Mouse (Mus musculus) kidney, embryonic 16.5 days (tissue): ENCODE results near the gene Jmjd1c. TPM values are rescaled to one million over a fixed set of nuclear protein-coding genes. Genes with fewer than 3 reads are reported as not detected.

Source experiments
- ATAC-seq: fragments of 200-750 bp; cut with Nextera tagmentation; 2 replicates; pipeline ENCODE4 v1.8.0; 2017; ENCODE audit warnings: moderate TSS enrichment; ENCODE audit not compliant: low FRiP score, low TSS enrichment
- H3K27ac ChIP-seq: fragments of 300-500 bp; sonication (generic); 2 replicates; pipeline ENCODE4 v1.5.1; 2014; ENCODE audit warnings: low read length
- H3K27me3 ChIP-seq: fragments of 300-500 bp; sonication (generic); 2 replicates; pipeline ENCODE4 v1.6.1; 2014; ENCODE audit warnings: low read length, control low read depth, mixed read lengths; ENCODE audit not compliant: insufficient read depth
- H3K36me3 ChIP-seq: fragments of 300-500 bp; sonication (generic); 2 replicates; pipeline ENCODE4 v1.6.1; 2014; ENCODE audit warnings: low read length, control low read depth, mixed read lengths; ENCODE audit not compliant: insufficient read depth
- H3K4me1 ChIP-seq: fragments of 300-500 bp; sonication (generic); 2 replicates; pipeline ENCODE4 v1.6.1; 2014; ENCODE audit warnings: low read length, control low read depth, mixed read lengths; ENCODE audit not compliant: insufficient read depth
- H3K4me2 ChIP-seq: fragments of 300-500 bp; sonication (generic); replicated peaks from 2 replicates; pipeline ENCODE4 v1.6.1; 2014; ENCODE audit warnings: low read depth, low read length
- H3K4me3 ChIP-seq: fragments of 300-500 bp; sonication (generic); 2 replicates; pipeline ENCODE4 v1.5.1; 2014; ENCODE audit warnings: mild to moderate bottlenecking, low read length
- H3K9ac ChIP-seq: fragments of 300-500 bp; sonication (generic); replicated peaks from 2 replicates; pipeline ENCODE4 v1.6.1; 2014; ENCODE audit warnings: low read length
- H3K9me3 ChIP-seq: fragments of 300-500 bp; sonication (generic); 2 replicates; pipeline ENCODE4 v1.6.1; 2016; ENCODE audit warnings: low read length, control low read depth
- WGBS: fragments of 180-500 bp; shearing (Covaris S2); extraction: QIAGEN DNeasy Blood & Tissue Kit; methylation state at CpG from one replicate; pipeline ENCODE4 v1.1.7; 2014; 5-methylcytosine and 5-hydroxymethylcytosine counted together
- polyA plus RNA-seq: library from polyadenylated mRNA; unstranded; fragments of >200 nt; fragmentation: Nextera tagmentation; extraction: Ambion mirVana; gene quantifications from 2 replicates; pipeline ENCODE4 v1.2.1, GENCODE M21; 2015

The Jmjd1c gene
- polyA plus RNA-seq, 1 experiment from 2014 or later, result 30.5 TPM

DNA sequence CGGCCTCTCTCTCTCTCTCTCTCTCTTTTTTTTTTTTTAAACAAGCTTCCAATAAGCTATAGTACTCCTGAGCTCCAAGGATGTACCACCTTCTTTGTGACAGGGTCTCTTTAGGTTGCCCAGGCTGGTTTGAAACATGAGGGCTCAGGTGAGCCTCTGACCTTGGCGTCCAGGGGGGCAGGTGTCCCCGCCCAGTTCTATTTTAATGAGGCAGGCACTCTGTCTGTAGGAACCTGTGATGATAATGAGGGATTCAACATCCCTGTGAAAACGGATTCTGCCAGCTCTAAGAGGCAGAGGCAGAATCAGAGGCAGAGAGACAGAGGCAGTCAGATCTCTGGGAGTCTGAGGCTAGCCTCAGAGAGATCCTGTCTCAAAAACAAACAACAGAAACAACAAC, 13.4 kb upstream of the Jmjd1c start:
- Histone ChIP-seq H3K9me3 (no peaks in the 10 kb centered on the region), H3K4me1 (peaks cover 18% of the 10 kb centered on the region), H3K4me2 (no peak overlapping the region), H3K36me3 (no peaks in the 10 kb centered on the region), H3K4me3 (no peak overlapping the region), H3K27ac (no peak overlapping the region), H3K27me3 (no peaks in the 10 kb centered on the region), H3K9ac (no peak overlapping the region)
- WGBS, result 73% methylated on average over 3 of the region's 4 CpGs
- ATAC-seq, result no peak

- no peak overlapping the region for H3K9ac ChIP-seq
- no peak overlapping the region for H3K4me3 ChIP-seq
- H3K27me3 ChIP-seq, result no peaks in the 10 kb centered on the region
- no peaks in the 10 kb centered on the region; the same call in 1 of the 2 replicates for H3K36me3 ChIP-seq
- H3K4me2 ChIP-seq, result no peak overlapping the region
- no peaks in the 10 kb centered on the region for H3K9me3 ChIP-seq
- no peak for ATAC-seq
- H3K27ac ChIP-seq, result no peak overlapping the region
- 79% methylated on average over 10 of the region's 10 CpGs for WGBS
- peaks cover 18% of the 10 kb centered on the region for H3K4me1 ChIP-seq
These were observed 12.3 kb upstream of the Jmjd1c start for GRCm38 (mm10) chr10:67083446-67084166.

GRCm38 (mm10) chr10:67085124-67085523, 10.8 kb upstream of the Jmjd1c start:
- no peak overlapping the region for H3K27ac ChIP-seq
- peaks cover 12% of the 10 kb centered on the region for H3K4me1 ChIP-seq
- no peak overlapping the region for H3K9ac ChIP-seq
- no peak for ATAC-seq
- H3K36me3 ChIP-seq, result no peaks in the 10 kb centered on the region; the same call in 1 of the 2 replicates
- no peak overlapping the region for H3K4me2 ChIP-seq
- no peak overlapping the region for H3K4me3 ChIP-seq
- WGBS, result 89% methylated on average over 10 of the region's 10 CpGs
- H3K9me3 ChIP-seq, result no peaks in the 10 kb centered on the region
- no peaks in the 10 kb centered on the region for H3K27me3 ChIP-seq

GRCm38 (mm10) chr10:67085916-67086315, 10.0 kb upstream of the Jmjd1c start:
- ATAC-seq, result no peak
- Histone ChIP-seq H3K9me3 (no peaks in the 10 kb centered on the region), H3K9ac (no peak overlapping the region)

DNA sequence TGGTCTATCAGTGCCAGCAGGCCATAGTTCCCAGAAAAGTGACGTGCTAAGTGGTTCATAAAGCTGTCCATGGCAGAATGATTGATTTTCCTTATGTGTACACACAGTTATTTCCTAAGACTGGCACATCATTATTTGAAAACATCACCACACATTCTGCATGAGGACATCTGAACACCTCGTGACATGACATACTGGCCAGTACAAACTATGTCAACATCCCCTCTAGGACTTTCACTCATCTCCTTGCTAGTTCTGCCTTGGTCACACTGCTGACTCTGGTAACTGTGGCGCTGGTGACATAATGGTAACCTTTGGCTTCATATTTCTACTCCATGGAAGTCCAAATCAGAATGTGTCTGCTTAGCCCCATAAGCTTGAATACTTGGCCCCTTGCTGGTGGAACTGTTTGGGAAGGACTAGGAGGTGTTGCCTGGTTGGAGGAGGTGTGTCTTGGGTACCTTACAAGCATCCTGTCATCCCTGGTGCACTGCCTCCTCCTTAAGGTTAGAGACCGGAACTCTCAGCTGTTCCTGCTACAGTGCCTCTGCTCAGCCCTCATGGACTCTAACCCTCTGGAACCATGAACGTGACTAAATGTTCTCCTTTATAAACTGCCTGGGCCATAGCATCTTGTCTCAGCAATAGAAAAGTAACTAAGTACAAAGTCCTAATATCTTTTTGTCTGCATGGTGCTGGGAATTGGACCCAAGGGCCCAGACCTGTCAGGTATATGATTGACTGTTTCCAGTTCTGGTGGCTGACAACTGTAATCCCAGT, 8.3 kb upstream of the Jmjd1c start:
- Histone ChIP-seq H3K27ac (no peak overlapping the region), H3K4me1 (peaks cover 12% of the 10 kb centered on the region), H3K4me3 (no peak overlapping the region), H3K9me3 (no peaks in the 10 kb centered on the region), H3K9ac (no peak overlapping the region), H3K4me2 (no peak overlapping the region), H3K27me3 (no peaks in the 10 kb centered on the region), H3K36me3 (no peaks in the 10 kb centered on the region; the same call in 1 of the 2 replicates)
- ATAC-seq, result 0 out of 2 replicates have a peak, but pooled peaks have one; percentile 13
- 80% methylated on average over 5 of the region's 5 CpGs for whole genome bisulfite sequencing

More at GRCm38 (mm10) chr10:67085916-67086315, 10.0 kb upstream of the Jmjd1c start:
- H3K27me3 ChIP-seq, result no peaks in the 10 kb centered on the region
- H3K4me2 ChIP-seq, result no peak overlapping the region
- no peak overlapping the region for H3K27ac ChIP-seq
- peaks cover 12% of the 10 kb centered on the region for H3K4me1 ChIP-seq
- WGBS, result 67% methylated on average over 7 of the region's 7 CpGs
- H3K4me3 ChIP-seq, result no peak overlapping the region
- H3K36me3 ChIP-seq, result no peaks in the 10 kb centered on the region; the same call in 1 of the 2 replicates

GRCm38 (mm10) chr10:67090611-67091010, 5.3 kb upstream of the Jmjd1c start:
- Histone ChIP-seq H3K4me2 (no peak overlapping the region), H3K9ac (no peak overlapping the region), H3K9me3 (no peaks in the 10 kb centered on the region), H3K4me1 (peaks cover 23% of the 10 kb centered on the region), H3K27ac (no peak overlapping the region), H3K36me3 (no peaks in the 10 kb centered on the region; the same call in 1 of the 2 replicates), H3K4me3 (no peak overlapping the region), H3K27me3 (no peaks in the 10 kb centered on the region)
- no peak for ATAC-seq
- WGBS, result 91% methylated on average over 4 of the region's 4 CpGs

GRCm38 (mm10) chr10:67094922-67095321, 1.0 kb upstream of the Jmjd1c start:
- Histone ChIP-seq H3K27me3 (no peaks in the 10 kb centered on the region), H3K9me3 (no peaks in the 10 kb centered on the region), H3K4me3 (no peak overlapping the region), H3K27ac (no peak overlapping the region), H3K4me1 (peaks cover 38% of the 10 kb centered on the region), H3K4me2 (no peak overlapping the region; the same call in 1 of the 2 replicates), H3K36me3 (no peaks in the 10 kb centered on the region), H3K9ac (no peak overlapping the region)
- ATAC-seq, result no peak
- WGBS, result 75% methylated on average over 7 of the region's 7 CpGs

DNA sequence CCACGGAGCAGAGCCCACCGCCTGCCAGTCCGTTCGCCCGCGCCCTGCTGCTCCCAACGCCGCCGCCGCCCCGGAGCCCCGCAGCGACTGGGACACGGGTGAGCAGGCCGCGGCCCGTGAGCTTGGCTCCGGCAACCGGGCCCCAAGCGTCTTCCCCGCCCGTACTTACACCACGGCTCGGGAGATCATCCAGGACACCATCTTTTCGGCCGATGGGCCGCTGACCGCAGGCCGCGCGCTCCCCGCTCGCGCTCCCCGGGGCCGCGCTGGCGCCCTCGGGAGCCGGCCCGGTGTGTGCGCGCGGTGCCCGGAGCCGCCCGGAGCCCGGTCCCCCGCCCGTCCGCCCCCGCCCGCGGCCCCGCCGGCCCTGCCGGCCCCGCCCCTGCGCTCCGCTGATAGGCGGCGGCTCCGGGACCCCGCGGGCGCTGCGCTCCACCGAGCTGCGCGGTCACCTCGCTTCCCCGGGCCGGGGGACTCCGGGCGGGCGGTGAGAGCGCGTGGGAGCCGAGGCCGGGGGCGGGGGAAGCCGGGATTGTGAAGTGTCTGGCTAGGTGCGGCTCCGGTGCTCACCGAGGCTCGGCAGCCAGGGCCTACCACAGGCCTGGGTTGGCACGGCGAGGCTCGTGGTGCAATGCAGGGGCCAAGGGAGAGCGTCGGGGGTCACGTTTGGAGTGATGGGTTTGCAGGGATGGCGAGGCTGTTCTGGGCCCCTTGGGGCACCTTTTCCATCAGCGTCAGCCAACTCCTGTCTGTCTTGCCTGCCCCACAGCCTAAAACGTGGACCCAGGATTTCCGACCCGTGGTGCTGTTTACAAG, 904 bp downstream of the Jmjd1c start, which contains the start of gene Reep3:
Reep3 (minus strand) TSS at position 325 of the 816 bp plus-strand sequence.
- Histone ChIP-seq H3K4me2 (peak within 1 kb of the TSS; percentile 64), H3K4me1 (peaks cover 52% of the 10 kb centered on the region), H3K4me3 (peak within 1 kb of the TSS; percentile 94), H3K36me3 (no peaks in the 10 kb centered on the region), H3K9ac (peak within 1 kb of the TSS; percentile 100), H3K9me3 (no peaks in the 10 kb centered on the region), H3K27me3 (no peaks in the 10 kb centered on the region), H3K27ac (peak within 1 kb of the TSS; percentile 99)
- under 1% methylated on average over 59 of the region's 97 CpGs for WGBS
- ATAC-seq, result peak; percentile 86

DNA sequence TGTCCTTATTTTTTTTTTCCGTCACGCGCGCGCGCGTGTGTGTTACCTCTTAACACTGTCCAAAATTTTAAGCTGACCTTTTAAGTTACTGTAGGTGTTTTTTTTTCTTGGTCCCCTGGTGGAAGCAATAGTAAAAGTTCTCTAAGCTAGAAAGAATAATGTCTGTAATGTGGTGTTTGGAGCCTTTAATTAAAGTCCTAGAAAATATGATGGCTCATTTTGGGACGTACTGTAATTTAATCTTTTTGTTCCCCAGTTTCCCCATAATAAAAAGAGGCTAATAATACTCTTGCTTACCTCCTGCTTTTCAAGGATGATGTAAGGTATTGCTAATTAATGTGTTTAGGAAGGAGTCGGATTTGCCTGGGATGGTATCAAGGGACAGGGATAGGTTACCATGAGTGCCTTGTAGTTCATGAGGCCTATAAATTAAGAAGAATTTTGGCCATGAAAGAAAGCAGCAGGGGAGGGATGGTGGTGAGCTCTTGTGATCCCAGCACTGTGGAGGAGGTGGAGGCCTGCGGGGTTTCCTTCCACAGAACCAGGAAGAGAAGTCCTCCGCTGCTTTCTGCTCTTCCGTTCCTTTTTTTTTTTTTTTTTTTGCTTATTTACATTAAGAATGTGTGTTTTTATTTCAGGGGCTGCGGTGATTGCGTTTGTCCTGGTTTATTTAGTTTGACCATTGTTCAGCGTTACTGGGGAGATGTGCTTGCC, 1.7 kb downstream of the Jmjd1c start:
- H3K27ac ChIP-seq, result peak overlapping the region; percentile 99
- H3K4me3 ChIP-seq, result peak overlapping the region; percentile 94
- H3K9me3 ChIP-seq, result no peaks in the 10 kb centered on the region
- peak overlapping the region; percentile 64 for H3K4me2 ChIP-seq
- H3K36me3 ChIP-seq, result no peaks in the 10 kb centered on the region
- no peaks in the 10 kb centered on the region for H3K27me3 ChIP-seq
- peak; percentile 41; the same call in 1 of the 2 replicates for ATAC-seq
- peaks cover 59% of the 10 kb centered on the region for H3K4me1 ChIP-seq
- WGBS, result under 1% methylated on average over 15 of the region's 15 CpGs
- H3K9ac ChIP-seq, result peak overlapping the region; percentile 100
